Mouse (Mus musculus) spleen, postnatal 36 days (tissue): ENCODE results near the gene Fgfrl1.
"Not testable (repeated sequence)": the region's sequence is repeated elsewhere in the genome, so short reads cannot be mapped to it uniquely, and the experiment has no call there.

ENCODE experiments used
- DNase-seq, 2 experiments: peaks; one replicate each; pipeline ENCODE4 v3.0.0; 2022; ENCODE audit warnings: low spot score in 2 of 2, mixed read lengths in 1 of 2

Gene Fgfrl1

GRCm38 (mm10) chr5:108751258-108751657 lies 59.1 kb downstream of the Fgfrl1 start:
- DNase-seq = not testable (repeated sequence)
